Mouse (Mus musculus) cerebellum, adult 9-10 months (tissue): ENCODE results near the gene Ddx11.

Experiments used
- DNase-seq: peaks from one replicate; pipeline ENCODE4 v3.0.0; 2022

The Ddx11 gene

DNA sequence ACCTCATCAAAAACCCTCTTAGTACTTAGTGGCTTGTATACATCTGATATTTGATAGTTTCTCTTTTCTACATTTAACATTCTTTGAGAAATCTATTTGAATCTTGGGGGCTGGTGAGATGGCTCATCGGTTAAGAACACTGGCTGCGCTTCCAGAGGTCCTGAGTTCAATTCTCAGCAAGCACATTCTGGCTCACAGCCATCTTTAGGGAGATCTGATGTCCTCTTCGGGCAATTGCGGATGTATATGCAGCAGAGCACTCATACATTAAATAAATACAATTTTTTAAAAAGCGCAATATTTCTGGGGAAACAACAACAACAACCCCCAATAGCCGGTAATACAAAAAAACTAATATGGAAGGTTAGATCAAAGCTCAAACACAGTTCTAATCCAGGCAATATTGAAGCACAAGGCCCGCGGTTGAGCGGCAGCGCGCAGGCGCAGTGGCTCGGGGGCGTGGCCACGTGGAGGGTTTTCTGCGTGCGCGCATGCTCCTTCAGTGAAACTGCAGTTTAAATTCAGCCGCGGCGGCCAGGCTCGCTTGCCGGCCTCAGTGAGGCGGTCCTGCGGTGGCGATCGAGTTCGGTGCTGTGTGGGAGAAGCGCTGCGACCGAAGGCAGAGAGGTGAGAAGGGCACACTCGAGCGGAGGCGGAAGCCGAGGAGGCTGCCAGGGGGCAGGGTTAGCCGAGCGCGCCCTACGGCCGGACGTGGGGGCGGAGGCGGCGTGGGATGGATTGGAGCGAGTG is at the start of gene Ddx11:
TSS of gene Ddx11 (plus strand) at position 455 of the 750 bp plus-strand sequence.
- peak; percentile 92 for DNase-seq

DNA sequence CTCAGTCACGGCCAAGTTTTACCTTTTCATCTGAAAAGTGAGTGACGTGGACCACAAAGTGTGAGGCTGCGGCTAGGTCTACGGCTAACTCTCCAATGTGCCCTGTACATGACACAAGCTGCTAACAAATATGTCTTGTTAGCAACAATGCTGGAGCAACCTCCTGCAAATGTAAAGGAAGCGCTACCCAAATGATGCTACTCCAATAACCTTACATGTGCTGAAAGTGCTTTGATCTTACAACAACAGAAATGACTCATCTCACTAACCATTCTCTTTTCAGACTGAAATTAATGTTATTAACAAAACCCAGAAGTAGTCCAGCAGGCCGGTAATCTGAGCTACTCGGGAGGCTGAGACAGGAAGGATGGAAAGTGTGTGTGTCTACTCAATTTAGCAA is 49.3 kb upstream of the Ddx11 start:
- DNase-seq: no peak

DNA sequence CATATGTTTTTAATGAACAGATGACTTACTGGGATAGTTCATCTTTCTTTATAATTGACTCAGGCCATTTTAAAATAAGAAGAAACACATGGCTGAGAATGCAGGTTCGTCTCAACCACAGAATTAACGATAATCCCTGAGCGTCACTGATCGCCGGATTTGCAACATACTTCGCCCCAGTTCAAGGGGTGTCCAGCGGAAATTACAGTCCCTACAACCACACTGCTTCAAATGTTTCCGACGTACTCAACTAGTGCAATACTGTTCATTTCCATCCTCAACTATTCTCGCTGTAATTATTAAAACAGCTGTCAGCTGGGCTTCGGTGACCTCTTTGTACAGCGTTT is 47.5 kb upstream of the Ddx11 start:
- no peak for DNase-seq

DNA sequence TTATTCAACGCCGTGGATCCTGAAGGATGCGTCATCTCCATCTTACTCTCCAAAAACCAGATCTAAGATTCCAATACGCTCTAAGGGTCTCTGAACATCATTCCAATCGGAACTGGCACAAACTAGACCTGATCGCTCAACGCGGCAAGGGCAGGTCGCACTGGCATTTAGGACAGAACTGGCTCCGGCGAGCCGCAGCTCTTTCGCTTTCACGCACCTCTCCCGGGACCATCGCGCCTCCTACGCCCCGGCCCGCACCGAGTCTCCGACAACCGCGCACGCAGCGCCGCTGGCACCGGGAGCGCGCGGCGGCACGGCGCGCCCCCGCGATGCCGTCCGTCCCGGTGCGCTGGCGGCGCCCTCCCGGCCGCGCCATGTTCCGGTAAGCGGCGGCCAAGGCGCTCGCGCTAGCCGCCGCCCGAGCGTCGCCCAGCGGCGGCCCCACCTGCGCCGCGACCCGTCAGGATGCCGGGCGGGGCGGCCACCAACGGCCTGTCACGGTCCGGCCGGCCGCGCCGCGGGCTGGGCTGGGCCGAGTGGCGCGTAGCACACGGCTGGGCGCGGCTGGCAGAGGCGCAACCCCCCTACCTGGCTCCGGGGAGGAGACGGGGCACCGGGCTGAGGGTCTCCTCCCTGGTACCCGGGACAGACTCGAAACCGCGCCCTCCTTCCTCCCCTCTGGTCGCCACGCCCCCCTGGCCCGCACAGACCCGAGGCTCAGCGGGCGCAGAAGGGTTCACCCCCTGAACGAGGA is 47.0 kb upstream of the Ddx11 start:
- DNase-seq: peak; percentile 55

DNA sequence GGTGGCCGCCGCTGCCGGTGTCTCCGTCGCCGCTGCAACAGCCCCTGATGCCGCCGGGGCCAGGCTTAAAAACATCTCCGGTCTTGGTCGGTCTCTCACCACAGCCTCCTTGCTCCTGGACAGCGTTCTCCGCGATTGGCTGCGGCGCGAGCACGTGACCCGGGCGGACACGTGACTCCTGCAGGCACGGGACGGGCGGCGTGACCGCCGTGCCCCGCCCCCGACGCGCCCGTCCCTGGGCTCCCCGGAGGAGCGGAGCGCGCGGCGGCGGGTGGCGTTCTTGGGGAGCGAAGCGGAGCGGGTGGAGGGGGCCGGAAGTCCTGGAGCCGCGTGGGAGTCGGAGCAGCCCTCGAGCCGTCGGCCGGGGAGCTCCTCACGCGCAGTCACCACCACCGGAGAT is 46.4 kb upstream of the Ddx11 start, which contains the start of gene Ankrd12:
TSS of gene Ankrd12 (minus strand) at position 156 of the 400 bp plus-strand sequence.
- peak; percentile 95 for DNase-seq

DNA sequence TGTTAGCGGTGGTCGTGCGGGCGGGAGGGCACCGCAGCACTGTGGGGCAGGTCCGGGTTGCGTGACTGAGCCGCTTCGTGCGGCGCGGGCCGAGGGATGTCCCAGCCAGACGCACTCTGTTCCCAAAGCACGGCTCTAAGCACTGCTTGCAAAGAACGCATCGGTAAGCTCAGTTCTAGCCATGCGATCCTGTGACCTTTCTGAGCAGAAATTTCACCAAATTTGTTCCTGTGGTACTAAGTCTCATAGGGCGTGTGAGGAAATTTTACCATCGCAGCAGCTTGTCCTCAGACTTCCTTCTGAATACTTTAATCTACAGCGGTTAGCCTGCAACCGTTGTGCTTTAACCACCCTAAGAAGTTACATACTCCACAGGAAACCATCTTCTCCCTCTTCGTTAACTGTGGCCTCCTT is 45.9 kb upstream of the Ddx11 start:
- no peak for DNase-seq

DNA sequence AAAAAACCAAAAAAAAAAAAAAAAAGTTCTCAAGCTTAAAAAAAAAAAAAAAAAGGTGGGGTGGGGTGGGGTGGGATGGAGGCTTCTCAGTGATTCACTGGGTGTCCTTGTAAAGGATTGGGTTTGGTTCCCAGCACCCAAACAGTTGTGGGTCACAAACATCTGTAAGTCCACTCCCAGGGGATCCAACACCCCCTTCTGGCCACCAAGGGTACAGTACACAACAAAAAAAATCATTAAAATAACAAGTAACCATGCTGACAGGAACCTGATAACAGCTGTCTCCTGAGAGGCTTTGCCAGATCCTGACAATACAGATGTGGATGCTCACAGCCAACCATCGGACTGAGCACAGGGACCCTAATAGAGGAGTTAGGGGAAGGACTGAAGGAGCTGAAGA is 38.8 kb upstream of the Ddx11 start:
- no peak for DNase-seq

DNA sequence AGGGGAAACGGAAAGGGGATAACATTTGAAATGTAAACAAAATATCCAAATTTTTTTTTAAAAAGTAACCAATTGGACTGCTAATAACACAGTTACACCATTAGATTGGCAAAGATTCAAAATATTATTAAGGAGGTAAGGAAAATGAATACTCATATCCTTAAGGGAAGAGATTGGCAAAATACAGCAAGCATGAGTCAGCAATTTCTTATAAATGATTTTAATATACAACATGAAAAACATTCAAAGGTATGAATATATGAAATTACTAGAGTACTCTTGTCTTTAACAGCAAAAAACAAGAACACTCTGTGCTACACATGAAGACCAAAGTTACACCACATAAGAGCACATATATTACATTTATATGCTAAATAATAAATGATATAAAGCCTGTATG is 38.3 kb upstream of the Ddx11 start:
- no peak for DNase-seq

DNA sequence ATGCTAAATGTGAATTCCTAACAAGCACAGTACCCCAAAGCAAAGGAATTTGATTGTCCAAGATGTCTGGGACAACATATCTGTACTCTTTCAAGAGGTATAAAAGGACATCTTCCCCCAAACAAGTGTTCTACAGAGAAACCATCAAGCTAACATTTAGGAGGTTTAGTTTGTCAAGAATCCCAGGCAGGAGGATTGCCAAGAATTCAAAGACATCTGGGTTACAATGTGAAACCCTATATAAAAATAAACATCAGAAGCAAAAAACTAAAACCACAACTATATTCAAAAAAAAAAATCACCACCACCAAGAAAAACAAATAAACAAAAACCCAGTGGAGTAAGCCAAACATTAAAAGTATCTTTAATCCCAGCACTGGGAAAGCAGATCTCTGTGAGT is 33.1 kb upstream of the Ddx11 start:
- DNase-seq: no peak

DNA sequence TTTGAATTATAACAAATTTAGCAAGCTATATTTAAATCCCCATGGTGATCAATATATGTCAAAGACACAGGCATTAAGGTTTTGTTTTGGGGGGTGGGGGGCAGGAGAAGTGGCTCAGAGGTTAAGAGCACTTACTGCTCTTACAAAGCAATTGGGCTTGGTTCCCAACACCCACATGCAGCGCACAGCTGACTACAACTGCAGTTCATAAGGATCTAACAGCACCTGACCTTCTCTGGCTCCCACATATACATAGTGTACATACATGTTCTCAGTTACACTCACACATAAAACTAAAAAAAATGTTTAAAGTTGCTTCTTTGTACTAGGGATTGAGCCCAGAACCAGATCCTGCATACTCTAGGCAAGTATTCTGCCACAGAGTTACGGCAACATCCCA is 31.9 kb upstream of the Ddx11 start:
- DNase-seq: no peak

DNA sequence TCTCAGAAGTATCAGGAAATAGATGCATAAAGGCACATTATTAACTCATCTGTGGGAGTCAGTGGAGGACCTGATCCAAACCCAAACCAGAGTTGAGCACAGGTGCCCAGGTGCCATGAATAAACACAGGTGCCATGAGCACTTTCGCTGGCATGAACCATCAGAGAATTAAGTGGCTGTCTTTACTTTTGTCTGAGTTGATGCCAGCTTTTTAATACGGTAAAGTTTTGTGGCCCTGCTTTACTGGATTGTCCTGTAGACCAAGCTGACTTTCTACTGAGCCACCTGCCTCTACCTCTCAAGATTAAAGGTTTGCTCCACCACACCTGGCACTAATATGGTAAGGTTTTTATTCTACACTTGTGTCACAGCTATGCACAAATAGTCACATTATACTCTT is 31.3 kb upstream of the Ddx11 start:
- no peak for DNase-seq

DNA sequence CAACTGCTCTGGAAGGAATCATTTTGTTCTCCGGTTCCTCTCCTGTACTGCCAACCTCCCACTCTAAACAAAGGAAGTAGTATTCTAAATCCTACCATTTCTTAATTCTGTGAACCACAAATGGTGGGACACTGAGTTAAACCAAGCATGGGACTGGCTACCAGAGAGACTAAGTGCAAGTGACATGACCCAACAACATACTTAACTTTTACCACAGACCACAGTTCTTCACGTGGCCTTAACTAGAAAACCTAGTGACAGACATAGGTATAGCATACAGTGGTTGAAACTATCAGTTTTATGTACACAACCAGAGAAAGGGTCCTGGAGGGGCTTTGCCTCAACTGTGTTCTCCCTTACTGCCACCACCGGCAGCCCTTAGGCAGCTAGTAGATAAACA is 30.7 kb upstream of the Ddx11 start:
- DNase-seq: no peak

DNA sequence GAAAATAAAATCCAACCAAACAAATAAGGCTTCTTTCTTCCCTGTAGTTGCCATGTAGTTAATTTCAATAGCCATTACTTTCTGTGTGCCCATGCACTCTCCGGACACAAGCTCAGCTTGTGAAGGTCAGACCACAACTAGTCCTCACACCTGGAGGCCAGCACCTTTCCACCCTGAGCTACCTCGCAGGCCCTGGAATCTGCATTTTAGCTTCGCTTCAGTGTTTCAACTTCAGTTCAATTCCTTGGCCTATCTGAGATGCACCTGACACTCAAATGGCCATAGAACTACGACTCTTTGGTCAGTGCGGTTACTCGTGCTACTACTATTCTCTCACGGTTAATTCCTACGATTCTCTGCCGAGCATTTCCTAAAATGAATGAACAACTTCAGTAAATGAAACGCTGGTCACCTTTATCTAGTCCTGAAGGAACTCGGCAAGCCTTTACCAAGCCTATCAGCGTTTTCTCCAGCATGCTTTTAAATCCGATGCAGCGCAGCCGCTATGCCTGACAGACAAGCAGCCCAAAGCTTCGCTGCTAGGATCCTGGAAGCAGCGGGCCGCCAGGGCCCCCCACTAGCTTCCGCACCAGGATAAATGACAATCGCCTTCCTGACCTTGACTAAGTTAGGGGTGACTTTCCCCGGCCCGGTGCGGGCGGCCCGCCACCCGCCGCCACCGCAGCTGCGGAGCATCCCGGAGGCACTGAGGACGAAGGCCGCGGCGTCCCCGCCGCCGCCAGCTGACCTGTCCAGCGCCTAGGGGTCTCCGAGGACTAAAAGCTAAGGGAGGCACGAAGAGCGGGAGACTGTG is 22.5 kb upstream of the Ddx11 start:
- peak; percentile 58 for DNase-seq

DNA sequence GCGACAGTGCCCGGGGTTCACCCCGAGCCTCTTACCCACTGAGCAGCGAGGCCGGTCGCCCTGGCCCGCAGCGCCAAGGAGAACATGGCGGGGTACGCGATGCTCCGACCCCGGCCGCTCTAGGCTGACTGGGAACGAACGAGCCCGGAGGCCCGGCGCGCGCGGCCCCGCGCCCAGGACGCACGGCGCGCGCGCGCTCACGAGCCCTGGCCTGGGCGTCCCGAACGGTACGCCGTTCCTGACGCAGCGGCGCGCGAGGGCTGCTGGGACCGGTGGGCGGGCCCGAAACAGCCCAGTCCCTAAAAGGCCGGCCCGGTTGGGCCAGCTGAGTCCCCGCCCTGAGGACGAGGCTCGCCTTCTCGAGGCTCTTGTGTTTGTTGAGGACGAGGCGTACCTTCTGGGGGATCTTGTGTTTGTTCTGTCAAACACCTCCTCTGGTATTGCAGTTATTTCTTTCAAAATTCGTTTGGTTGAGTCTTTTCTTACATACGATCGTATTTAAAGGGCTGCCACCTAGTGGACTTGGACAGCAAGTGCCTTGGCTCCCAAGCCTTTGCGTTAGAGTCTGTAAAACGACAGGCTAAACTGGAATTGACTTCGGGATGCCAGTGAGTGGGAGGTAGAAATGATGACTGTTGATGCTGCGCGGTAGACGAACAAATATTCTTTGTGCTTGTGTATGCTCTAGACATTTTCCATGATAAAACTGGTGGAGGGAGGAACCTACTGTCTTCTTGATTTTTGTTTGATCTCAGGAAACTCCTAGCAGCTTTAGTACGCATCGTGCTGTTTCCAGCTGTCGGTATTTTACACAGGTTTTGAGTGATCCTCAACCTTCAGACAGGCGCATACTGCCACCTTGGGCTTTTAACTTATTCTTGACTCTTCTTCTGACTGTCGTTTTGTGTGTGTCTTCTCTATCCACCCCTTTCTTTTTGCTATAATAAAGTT is 21.7 kb upstream of the Ddx11 start, which contains the start of gene Ndufv2:
TSS of gene Ndufv2 (minus strand) at position 180 of the 951 bp plus-strand sequence.
- peak; percentile 91 for DNase-seq

DNA sequence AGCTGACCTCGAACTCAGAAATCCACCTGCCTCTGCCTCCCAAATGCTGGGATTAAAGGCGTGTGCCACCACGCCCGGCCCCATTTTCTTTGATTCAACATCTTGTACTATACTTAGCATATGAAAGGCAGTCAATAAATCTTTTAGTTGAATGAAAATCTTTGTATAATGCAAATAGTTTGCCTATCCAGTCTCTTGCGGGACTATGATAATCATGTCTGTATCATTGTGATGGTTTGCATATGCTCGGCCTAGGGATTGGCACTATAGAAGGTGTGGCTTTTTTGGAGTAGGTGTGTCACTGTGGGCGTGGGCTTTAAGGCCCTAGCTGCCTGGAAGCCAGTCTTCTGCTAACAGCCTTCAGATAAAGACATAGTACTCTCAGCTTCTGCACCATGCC is 19.2 kb upstream of the Ddx11 start:
- DNase-seq: no peak

DNA sequence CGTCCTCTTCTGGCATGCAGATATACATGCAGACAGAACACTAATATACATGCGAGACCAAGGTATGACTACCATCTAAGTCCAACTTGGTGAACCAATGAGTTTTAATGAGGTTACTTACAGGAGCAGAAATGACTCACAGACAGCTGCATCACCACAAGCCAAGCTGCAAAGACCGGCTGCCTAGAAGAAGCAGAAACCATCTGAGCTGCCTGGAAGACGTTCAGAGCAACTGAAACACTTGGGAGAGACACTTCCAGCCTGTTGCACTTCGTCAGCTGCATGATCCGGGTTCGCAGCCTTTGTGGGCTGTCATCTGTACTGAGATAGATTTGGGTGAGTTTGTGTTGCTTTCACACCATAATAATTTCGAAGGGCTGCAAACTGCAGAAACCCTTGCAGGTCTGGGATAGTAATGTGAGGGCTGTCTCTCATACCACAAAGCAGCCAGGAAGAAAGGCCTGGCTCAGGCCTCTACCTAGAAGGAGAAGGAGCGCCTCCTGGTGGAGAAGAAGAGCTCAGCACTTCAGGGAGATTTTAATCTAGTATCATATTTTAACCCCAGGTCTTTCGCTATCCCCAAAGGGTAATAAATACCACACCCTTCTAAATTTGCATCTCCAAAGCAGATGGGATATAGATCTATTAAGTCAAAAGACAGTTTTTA is 16.6 kb upstream of the Ddx11 start:
- DNase-seq: peak; percentile 75

DNA sequence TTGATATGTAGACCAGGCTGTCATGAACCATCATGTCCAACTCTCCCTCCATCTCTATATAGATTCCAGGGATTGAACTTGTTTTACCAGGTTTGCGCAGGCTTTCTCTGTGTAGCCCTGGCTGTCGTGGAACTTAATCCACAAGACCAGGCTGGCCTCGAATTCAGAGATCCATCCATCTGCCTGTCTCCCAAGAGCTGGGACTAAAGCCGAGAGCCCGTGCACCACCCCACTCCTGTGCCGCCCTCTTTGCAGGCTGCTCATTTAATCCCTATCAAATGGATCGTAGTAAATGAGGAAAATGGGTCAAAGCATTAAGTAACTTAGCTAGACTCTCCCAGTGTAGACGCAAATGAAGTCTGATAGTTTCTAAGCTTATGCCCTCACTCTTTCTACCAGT is 15.9 kb upstream of the Ddx11 start:
- DNase-seq: no peak

DNA sequence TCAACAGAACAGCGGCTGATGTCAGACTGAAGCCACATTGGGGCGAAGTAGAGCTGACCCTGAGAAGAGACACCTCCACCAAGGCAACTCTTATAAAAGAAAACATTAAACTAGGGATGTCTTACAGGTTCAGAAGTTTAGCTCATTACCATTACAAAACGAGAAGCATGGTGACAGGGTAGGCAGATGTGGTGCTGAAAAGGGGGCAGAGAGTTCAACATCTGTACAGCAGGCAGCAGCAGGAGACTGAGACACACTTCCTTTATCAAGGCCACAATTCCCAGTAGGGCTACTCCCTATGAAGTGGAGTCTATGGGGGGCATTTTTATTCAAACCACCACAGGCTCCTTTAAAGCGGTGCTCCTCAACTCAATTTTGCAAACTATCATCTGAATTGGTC is 15.1 kb upstream of the Ddx11 start:
- no peak for DNase-seq

DNA sequence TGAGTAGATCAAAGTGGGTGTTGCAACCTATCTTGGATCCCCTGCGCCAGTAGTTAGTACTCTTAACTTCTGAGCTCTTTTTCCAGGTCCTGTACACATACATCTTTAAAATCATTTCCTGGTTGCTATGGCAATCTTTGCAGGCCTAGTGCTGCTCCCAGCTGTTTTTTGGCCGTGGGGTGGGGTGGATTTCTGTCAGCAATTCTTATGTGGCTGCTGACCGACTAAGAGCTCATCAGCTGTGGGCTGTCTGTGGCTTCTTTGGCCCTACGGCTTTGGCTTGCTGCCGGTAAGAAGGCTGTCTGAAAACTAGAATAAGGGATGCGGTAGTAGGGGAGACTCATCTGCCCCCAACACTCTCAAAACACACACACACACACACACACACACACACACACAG is 12.6 kb upstream of the Ddx11 start:
- no peak for DNase-seq

DNA sequence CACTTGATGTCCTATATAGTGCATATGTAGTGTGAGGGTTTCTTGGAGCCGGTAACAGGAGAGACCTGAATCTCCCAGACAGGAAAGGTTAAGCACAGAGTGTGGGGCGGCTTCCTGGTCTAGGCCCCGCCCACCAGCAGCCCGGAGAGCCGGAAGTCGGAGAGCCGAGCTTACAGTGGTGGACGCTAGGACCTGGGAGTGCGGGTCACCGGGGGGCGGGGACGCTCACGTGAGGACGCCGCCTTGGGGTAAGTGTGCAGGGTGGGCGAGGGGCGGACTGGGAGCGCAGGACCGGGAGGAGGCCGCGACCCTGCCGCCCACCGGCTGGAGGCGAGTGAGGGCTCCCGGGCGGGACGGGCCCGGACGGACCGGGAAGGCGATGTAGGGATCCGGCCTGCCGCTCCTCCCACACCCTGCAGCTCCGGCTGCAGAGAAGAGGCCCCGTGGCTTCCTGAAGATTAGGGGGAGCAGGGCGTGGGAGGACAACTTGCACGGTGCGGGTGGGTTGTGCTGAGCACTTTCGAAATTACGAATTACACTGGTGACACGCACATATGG is 11.8 kb upstream of the Ddx11 start, which contains the start of gene Washc1:
TSS of gene Washc1 (plus strand) at position 144 of the 558 bp plus-strand sequence.
- DNase-seq: peak; percentile 83

DNA sequence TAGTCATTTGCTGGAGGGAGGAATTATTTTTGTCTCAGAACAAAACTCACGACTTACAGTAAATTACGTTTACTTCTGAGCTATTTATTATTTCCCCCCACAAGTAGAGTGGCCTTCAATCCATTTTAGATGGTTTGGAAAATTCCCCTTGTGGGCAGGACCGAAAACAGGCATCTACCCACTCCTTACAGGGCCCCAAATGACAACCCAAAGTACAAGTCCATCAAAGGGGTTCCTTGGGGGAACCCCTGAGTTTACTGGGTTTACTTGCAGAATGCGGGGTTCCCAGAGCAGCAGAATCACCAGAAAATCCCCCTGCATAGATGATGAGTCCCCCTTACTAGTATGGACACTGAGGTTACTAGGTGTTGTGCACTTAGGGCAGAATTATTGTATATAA is 11.2 kb upstream of the Ddx11 start:
- no peak for DNase-seq
